Mouse (Mus musculus) Muller cell, postnatal 12 days (primary cell): ENCODE measurements around the gene Rps6ka2.
"Not testable (repeated sequence)": the region's sequence is repeated elsewhere in the genome, so short reads cannot be mapped to it uniquely, and the experiment has no call there.

ENCODE experiments used
- DNase-seq: peaks from one replicate; pipeline ENCODE4 v3.0.0-alpha.2; 2015; ENCODE audit errors: inconsistent ontology term

Rps6ka2 gene

GRCm38 (mm10) chr17:7169627-7170303 lies at the start of gene Rps6ka2:
Gene Rps6ka2 (plus strand): TSS chr17:7170115.
- peak; percentile 100 for DNase-seq

- DNase-seq: peak; percentile 55
These were observed 49.1 kb upstream of the Rps6ka2 start for GRCm38 (mm10) chr17:7120835-7121234.

GRCm38 (mm10) chr17:7122554-7122953 lies 47.4 kb upstream of the Rps6ka2 start:
- not testable (repeated sequence) for DNase-seq

GRCm38 (mm10) chr17:7126475-7126874 lies 43.4 kb upstream of the Rps6ka2 start:
- not testable (repeated sequence) for DNase-seq

GRCm38 (mm10) chr17:7134002-7134401 lies 35.9 kb upstream of the Rps6ka2 start:
- not testable (repeated sequence) for DNase-seq

GRCm38 (mm10) chr17:7135277-7135676 lies 34.6 kb upstream of the Rps6ka2 start:
- not testable (repeated sequence) for DNase-seq

GRCm38 (mm10) chr17:7138186-7138925 lies 31.6 kb upstream of the Rps6ka2 start:
- DNase-seq: no peak

- peak; percentile 72 for DNase-seq
These were observed 29.3 kb upstream of the Rps6ka2 start for GRCm38 (mm10) chr17:7140399-7141174.

- peak; percentile 17 for DNase-seq
These were observed 27.5 kb upstream of the Rps6ka2 start for GRCm38 (mm10) chr17:7142367-7142766.

GRCm38 (mm10) chr17:7143885-7144518 lies 25.9 kb upstream of the Rps6ka2 start:
- peak; percentile 20 for DNase-seq

GRCm38 (mm10) chr17:7145373-7146058 lies 24.4 kb upstream of the Rps6ka2 start:
- peak; percentile 3 for DNase-seq

- no peak for DNase-seq
These were observed 23.4 kb upstream of the Rps6ka2 start for GRCm38 (mm10) chr17:7146479-7146878.

- no peak for DNase-seq
These were observed 22.0 kb upstream of the Rps6ka2 start for GRCm38 (mm10) chr17:7147920-7148321.

GRCm38 (mm10) chr17:7149328-7150195 lies 20.4 kb upstream of the Rps6ka2 start:
- DNase-seq: no peak

- peak; percentile 39 for DNase-seq
These were observed 18.3 kb upstream of the Rps6ka2 start for GRCm38 (mm10) chr17:7151446-7152100.

GRCm38 (mm10) chr17:7152662-7153061 lies 17.3 kb upstream of the Rps6ka2 start:
- no peak for DNase-seq

GRCm38 (mm10) chr17:7163955-7164354 lies 6.0 kb upstream of the Rps6ka2 start:
- DNase-seq: peak; percentile 45

GRCm38 (mm10) chr17:7165524-7165923 lies 4.4 kb upstream of the Rps6ka2 start:
- no peak for DNase-seq

GRCm38 (mm10) chr17:7168961-7169626 lies 821 bp upstream of the Rps6ka2 start:
- DNase-seq: no peak
